Mouse (Mus musculus): ENCODE measurements around the gene Ncoa4.
A peak's percentile ranks its signal among the peaks of the same experiment; 100 is the strongest.
"Not testable (repeated sequence)": the region's sequence is repeated elsewhere in the genome, so short reads cannot be mapped to it uniquely, and the experiment has no call there.

Ncoa4 gene

DNA sequence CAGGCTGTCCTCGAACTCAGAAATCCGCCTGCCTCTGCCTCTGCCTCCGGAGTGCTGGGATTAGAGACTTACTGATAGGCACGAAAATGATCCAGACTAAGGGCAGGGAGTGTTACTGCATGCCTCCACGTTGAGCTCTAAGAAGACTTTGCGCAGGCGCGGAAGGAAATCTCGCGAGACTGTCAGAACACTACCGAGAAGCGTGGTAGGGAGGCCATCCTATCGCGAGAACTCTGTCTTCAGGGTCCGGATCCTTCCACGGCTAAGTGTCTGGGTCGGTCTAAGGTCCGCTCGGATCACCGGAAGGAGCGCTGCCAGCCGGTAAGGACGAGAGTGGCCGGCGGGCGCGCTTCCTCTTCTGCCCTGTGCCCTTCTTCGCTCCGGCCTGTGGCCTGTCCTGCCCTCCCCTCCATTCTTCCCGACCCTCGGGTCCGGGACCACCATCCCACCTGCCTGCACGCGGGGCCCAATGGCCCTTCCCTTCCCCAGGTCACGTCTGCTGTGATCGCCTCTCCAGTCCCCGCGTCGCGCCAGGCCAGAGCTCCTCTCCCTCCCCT lies at the start of gene Ncoa4:
Gene Ncoa4 (plus strand): TSS at position 176 of the 557 bp plus-strand sequence.
- DNase-seq: peak; percentile 99

DNA sequence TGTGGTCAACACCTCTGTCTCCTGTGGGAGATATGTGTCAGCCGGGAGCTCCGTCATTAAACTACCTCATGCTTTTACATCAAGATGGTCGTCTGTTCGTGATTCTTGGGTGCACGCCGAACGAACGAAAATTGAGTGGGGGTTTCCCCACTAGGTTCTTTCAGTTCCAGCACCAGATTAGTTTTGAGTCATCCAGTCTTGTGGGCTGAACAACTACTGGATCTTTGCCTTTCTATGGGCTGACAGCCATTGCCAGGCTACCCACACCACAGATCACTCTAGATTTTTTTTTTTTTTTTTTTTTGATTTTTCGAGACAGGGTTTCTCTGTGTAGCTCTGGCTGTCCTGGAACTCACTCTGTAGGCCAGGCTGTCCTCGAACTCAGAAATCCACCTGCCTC lies 47.5 kb upstream of the Ncoa4 start:
- DNase-seq: not testable (repeated sequence)

DNA sequence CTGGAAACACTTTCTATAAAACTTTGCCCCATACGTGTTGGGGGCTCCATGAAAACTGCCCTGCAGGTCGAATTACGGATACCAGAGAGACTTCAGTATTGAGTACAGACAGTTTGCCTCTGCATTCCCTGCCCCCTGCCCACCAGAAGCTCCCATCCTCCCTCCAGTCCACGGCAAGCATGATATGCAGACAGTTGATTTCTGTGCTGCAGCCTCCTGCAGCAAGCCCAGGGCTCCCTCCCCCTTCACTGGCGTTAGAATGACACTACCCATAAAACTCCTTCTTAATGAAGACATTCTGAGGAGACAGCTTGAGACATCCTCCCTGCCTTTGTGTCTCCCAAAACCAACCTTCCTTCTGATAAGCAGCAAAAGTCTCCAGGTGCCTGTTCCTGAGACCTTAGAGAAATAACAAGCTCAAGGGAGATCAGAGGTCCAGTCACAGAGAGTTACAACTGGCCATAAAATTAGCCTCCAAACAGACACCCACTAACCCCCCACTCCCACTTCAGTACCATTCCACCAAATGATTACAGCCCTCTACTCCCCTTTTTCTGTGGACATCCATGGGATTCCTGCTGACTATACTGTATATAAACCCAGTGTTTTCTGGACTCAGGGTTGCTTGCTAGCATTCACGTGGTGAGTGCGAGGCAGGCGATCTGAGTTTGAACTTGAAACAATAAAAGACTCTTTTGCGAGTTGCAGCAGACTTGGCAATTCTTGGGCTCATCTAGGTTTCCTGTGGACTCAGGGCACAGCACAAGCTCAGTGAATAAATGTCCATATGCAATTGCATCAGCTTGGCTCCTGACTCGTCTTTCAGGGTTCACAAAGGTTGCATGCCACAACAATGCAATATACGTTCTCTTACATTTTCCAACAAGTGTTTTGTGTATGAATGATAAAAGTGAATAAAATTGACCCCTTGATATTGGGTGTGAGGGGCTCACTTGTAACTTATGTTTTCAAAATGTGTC lies 38.4 kb upstream of the Ncoa4 start:
- DNase-seq: no peak

DNA sequence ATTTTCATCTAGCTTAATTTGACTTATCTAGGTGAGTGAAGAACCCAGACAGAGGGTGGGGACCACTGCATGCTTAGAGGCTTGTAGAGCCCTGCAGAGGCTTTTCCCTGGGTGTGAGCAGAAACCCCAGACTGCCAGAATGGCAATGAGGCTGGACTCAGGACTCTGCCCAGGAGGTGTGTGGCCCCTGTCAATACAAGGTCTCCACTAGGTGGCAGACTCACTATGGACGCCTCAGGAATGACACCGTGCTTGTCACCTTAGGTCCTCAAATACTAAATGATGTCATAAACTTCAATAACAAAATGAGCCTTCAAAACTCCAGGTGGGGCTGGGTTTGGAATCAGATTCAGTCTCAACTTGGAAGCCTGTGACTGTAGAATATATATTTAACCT lies 37.7 kb upstream of the Ncoa4 start:
- peak; percentile 45 for DNase-seq

DNA sequence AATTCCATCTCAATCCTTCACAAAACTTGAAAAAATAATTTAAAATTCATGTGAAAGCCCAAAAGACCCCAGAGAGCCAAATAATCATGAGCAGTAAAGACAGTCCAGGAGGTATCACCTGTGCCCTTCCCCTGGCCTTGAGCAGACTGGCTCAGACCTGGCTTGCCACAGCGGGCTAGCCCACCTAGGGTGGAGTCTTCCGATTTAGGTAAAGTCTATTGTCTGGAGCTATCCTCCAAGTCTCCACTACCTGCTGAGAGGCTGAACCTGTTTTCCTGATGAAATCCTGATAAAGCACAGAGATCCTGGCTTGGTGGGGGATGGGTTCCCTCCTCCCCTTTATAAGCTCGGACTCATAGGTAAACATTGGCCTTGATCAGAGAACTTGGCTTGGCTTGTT lies 35.4 kb upstream of the Ncoa4 start:
- DNase-seq: no peak

DNA sequence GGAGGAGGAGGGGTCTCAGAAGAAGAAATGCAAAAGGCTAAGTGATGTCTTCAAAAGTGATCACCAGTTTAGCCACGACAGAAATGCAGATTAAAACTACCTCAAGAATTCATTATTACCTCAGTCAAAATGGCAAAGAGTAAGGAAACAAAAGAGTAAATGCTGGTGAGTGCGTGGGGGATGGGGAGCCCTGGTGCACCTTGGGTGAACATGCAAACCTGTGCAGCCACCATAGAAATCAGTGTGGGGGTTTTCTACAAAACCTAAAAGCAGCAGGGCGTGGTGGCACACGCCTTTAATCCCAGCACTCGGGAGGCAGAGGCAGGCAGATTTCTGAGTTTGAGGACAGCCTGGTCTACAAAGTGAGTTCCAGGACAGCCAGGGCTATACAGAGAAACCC lies 34.4 kb upstream of the Ncoa4 start:
- not testable (repeated sequence) for DNase-seq

DNA sequence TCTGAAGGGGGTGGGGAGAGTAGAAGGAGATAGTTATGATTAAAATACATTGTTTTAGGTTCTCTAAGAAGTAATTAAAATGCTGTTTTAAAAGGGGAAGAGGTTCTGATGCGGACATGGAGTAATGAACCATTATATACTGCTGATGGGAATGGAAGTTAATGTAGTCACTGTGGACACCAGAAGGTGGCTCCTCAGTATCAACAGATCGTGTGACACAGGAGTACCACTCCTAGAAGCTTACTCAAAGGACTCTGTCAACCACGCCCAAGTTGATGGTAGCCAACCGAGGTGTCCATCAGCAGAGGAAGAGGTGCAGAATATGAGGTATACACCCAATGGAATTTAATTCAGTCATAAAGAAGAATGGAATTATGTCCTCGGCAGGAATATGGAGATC lies 31.3 kb upstream of the Ncoa4 start:
- DNase-seq: no peak

DNA sequence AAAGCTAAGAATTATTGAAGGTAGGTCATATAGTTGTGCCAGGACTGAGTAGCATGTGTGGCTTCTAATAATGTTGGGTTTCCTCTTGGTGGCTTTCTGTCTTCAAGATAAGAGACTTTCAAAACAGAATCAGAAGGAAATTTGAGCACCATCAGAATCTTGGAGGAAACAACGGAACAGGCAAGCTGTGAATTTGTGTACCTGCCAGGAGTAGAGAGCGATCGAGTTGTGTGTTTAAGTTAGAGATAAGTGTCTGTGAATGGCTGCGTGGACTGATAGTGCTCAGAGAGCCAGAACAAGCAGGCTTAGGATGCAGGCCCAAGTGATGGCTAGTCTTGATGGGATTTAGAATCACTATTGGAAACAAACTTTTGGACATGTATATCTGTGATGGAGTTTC lies 27.8 kb upstream of the Ncoa4 start:
- DNase-seq: no peak

DNA sequence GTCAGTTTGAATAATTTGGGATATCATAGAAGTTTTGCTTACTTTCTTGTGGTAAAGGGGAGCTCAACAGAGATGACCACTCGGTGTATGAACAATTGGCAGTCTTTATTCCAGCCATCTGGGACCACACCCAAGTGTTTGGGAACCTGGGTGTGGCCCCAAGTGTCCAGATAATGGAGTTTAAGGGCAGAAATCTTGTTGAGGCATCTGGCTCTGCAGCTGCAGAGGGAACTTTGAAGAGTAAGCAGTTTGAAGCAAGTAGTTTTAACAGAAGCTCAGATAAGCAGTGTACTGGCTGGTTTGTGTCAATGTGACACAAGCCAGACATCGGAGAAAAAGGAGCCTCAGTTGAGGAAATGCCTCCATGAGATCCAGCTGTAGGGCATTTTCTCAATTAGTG lies 25.4 kb upstream of the Ncoa4 start:
- no peak for DNase-seq

DNA sequence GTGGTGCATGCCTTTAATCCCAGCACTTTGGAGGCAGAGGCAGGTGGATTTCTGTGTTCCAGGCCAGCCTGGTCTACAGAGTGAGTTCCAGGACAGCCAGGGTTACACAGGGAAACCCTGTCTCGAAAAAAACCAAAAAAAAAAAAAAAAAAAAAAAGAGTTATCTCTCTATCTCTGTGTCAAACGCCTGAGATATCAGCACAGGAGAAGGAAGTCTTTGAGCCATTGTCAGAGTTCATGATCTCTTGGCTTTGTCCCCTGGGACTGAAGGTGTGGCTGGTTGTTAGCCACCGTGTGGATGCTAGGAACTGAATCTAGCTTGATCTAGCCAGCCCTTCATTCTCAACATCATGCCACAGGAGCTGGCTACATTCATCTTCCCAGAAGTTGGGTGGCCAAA lies 23.2 kb upstream of the Ncoa4 start:
- not testable (repeated sequence) for DNase-seq

DNA sequence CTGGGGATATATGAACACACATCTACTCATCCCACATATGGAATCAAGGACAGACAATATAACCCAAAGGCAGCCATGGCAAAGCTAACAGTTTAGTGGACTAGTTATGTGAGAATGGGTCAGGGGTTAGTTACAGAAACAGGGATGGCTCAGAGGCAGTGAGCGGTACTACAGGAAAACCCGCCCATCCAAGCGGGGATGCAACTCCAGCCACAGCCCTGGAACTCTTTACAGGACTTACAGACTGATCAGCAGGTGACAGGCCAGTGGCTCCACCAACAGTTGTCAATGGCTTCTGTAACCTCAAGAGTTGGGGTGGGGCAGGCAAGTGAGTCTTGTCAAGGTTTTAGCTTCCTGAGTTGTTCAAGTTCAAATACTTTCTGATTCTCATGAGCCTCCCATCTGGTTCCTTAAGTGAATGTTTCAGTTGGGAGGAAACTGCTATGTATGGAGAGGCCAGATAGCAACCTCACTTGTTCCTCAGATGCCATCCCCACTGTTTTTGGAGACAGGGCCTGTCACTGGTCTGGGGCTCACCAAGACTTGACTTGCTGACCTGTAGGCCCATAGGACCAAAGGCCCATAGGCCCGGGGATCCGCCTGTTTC lies 19.2 kb upstream of the Ncoa4 start:
- DNase-seq: no peak

DNA sequence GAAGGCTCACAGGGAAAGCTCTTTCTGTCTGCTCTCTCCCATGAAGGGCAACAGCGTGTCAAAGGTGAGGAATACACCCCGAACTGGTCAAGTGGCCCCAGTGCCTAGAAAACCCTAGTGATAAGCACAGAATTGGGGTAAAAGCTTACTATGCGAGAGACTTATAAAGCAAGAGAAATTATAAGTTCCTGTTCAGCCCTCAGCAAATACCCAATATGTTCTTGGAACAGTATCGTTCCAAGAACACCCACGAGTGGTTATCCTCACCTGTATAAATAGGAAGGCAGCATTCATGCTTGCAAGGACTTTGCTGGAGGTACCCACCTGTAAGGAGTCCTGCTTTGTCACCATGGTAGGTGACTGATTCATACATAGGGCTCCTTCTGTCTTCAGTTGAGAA lies 17.9 kb upstream of the Ncoa4 start, which contains the start of gene Msmb:
Gene Msmb (plus strand): TSS at position 301 of the 400 bp plus-strand sequence.
- DNase-seq: no peak

DNA sequence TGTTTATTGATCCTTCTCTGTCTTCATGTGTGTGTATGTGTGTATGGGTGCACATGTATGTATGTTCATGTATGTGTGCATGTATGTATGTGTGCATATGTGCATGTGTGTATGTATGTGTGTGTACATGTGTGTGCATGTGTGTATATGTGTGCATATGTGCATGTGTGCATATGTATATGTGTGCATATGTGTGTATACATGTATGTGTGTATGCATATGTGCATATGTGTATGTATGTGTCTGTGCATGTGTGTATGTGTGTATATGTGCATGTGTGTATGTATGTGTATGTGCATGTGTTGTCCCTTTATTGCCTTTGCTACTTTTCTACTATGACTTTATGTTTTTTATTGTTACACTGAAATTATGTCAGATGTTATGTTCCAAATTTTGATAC lies 14.9 kb upstream of the Ncoa4 start:
- DNase-seq: no peak

DNA sequence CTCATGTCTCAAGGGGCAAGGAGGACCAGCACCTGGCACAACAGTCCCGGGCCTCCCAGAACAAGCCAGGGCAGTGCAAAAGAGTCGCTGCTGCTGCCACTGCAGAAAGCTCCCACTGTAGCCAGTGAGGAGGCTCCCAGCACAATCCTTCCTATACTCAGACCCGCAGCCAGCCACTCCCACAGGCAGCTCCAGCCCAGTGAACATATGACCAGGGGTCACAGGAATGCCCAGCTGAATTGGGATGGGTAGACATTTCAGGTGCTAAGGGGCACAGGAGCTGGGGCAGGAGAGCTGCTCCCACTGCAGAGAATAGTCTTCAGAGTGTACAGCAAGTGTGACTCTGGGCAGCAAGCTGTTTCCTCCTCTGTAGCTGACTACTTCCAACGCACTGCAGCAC lies 14.3 kb upstream of the Ncoa4 start:
- DNase-seq: no peak

DNA sequence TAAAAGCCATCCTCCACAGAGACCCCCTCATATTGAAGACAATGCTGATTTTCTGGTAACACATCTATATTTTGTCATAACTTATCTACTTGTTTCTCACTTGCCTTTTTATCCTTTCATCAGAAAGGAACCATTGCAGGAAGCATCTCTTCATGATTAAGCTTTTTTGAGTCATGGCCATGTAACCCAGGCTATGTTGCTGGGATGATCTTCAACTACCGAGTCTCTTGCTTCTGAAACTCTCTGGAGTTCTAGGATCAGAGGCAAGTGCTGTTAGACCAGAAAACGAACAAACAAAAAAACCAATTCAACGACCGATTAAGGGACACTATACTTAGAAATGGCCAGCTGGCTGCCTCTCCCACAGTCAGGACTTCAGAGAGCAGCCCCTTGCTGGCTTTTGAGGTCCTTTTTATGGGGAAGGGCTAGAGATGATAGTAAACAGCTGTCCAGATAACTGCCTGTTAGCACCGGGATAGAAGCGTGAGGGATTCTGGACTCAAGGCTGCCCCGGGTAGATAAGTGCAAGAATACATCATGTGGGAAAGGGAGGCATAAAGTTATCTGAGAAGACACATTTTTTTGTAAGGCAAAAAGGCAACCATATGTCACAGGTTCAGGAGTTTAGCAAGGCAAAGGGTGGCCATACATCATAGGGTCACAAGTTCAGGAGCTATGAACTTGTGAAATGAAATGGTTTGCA lies 13.7 kb upstream of the Ncoa4 start:
- DNase-seq: peak; percentile 11

DNA sequence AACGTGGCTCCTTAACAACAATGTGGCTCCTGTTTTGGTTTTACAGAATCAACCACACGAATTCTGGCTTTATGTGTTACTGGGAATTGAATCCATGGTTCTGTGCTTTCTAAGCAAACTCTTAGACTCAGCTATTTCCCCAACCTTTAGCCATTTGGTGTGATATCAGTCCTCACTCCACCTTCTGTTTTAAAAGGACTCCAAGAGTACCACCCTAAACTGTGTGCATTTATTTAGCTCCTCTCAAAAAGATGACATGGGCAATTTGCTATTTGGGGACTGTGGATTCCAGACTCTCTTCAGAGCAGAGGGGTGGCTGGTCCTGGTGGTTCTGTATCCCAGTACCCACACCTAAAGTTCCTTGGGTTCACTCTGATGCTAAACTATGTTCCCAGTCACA lies 13.1 kb upstream of the Ncoa4 start:
- no peak for DNase-seq

DNA sequence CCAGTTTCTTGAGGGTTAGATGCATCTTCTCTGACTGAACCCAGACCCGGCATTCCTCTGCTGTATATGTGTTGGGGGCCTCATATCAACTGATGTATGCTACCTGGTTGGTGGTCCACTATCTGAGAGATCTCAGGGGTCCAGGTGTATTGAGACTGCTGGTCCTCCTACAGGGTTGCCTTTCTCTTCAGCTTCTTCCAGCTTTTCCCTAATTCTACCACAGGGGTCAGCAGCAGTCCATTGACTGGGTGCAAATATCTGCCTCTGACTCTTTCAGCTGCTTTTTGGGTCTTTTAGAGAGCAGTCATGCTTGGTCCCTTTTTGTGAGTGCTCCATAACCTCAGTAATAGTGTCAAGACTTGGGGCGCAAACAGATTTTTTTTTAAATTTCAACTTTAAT lies 8.8 kb upstream of the Ncoa4 start:
- DNase-seq: no peak

DNA sequence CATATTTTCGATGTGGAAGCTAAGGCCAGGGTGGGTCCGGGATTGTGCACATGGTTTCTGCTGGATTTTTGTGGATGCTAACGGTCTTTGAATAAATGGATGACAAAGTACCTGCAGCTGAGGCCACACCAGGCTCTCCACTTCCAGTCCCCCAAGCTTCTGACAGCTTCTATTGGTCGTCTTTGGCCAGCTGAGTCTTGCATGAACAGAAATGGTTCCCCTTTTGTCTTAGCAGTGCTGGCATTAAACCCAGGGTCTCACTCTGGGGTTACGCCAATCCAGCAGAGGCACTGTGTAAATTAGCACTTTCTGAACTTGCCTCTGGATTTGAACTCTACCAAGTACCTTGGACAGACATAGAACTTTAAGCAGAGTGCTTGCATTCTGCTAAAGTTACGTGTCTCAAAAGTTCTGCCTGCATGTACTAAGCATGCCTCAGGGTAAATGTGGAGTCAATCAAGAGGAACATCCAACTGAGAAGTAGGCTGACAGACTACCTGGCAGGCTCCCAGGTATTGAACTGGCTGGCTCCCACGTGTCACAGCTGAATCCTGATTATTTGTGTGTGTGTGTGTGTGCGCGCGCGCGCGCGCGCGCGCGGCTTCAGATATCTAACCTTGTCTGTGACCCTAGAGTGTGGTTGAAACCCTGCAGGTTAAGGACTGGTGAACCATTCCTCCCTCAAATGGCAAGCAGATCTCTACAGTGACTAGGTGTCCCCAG lies 7.3 kb upstream of the Ncoa4 start:
- no peak for DNase-seq

DNA sequence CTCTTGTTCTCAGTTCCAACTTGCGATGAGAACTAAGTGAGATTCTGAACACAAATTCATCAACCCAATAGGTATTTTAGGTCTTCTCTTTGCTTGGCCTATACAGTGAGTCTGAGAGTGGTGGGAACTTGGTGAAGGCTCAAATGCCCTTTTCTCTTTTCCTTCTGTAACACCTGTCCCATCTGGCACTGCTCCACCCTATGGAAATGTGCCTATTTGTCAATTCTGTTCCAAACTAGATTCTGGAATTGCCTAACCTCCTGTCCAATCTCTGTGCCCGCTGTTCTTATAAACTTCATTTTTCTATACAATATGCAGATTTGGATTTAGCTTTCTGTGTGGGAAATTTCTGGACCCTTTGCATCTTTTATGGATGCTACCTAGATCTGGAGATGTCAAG lies 6.5 kb upstream of the Ncoa4 start:
- DNase-seq: no peak

DNA sequence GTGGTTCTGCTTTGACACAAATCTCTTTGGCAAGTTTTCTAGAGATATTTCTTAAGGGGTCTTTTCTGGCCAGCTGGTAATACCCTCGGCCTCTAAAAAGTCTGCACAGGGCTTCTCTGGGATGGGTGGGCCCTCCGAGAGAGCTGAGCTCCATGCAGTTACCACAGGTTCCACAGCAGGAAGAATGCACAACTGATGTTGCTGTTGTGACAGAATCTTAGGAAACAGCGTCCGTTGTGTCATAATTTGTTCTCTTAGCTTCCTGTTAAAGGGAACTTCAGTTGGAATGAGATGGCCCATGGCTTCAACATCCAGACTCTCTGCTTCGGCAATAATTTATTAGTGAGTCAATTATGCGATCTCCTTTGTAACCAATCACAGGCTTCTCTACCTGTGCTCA lies 4.9 kb upstream of the Ncoa4 start:
- DNase-seq: no peak

DNA sequence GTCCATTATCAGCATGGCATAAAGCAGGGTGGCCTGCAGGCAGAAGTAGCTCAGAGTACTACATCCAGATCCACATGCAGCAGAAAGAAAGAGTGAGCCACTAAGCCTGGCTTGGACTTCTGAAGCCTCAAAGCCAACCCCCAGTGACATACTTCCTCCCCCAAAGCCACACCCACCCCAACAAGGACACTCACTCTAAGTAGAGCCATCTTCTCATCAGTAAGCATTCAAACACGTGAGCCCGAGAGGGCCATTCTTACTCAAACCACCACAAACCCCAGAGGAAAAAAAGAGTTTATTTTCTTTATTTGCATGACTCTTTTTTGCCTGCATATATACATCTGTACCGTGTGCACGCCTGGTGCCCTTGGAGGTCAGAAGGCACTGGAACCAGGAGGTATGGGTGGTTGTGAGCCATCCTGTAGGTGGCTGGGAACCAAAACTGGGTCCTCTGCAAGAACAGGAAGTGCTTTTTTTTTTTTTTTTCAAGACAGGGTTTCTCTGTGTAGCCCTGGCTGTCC lies 455 bp upstream of the Ncoa4 start:
- peak; percentile 16 for DNase-seq

DNA sequence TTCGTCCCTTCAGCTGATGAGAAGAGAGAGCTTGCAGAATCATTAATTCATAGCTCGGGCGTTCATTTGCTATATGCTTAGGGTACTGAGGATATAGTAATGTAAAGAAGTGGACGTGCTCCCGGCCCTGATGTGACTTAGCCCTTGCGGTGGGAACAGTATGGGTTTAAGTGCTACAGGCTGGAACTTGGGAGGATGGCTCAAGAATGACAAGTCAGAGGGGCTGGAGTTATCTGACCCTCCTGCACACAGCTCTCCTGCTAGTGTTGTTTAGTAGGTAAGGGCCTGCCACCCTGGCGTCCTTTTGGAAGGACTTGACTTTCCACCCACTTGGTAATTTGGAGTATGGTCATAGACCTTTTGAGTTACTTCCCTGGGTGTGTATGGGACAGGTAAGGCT lies 898 bp downstream of the Ncoa4 start:
- no peak for DNase-seq

Data from embryo, embryonic 11 days (tissue).